Mouse (Mus musculus) CH12.LX (cell line): ENCODE results near the gene Cdc37. TPM values are rescaled to one million over a fixed set of nuclear protein-coding genes. Genes with fewer than 3 reads are reported as not detected.

ENCODE experiments used
- DNase-seq: peaks from one replicate; pipeline ENCODE4 v3.0.0-alpha.2; 2013; ENCODE audit errors: extremely low read depth
- H3K27ac ChIP-seq: 2 replicates; pipeline ENCODE4 v1.5.1; 2012; ENCODE audit warnings: low read depth, mild to moderate bottlenecking, control low read depth, moderate library complexity; ENCODE audit not compliant: insufficient read depth
- H3K27me3 ChIP-seq: replicated peaks from 2 replicates; pipeline ENCODE3; 2012; ENCODE audit warnings: inconsistent platforms
- H3K36me3 ChIP-seq, 2 experiments: replicated peaks in 1 of 2; 2 replicates each; pipeline versions ENCODE3 to v1.6.1; 2012; ENCODE audit warnings: inconsistent platforms in 1 of 2, low read length in 1 of 2, mild to moderate bottlenecking in 1 of 2, mixed read lengths in 1 of 2, moderate library complexity in 1 of 2; ENCODE audit not compliant: control insufficient read depth in 1 of 2, insufficient read depth in 1 of 2
- H3K4me1 ChIP-seq, 2 experiments: 2 replicates each; pipeline ENCODE4 v1.6.1; 2012; ENCODE audit warnings: inconsistent platforms in 1 of 2, moderate library complexity in 1 of 2; ENCODE audit not compliant: insufficient read depth in 2 of 2, control insufficient read depth in 1 of 2
- H3K4me2 ChIP-seq: 2 replicates; pipeline ENCODE4 v1.6.1; 2012; ENCODE audit warnings: low read depth, mild to moderate bottlenecking, control low read depth; ENCODE audit not compliant: poor library complexity, insufficient read depth, severe bottlenecking
- H3K4me3 ChIP-seq, 3 experiments: fragments of 150-350 bp in 1 of 3; sonication (generic) in 1 of 3; replicated peaks in 1 of 3; 2 replicates each; pipeline versions ENCODE3 to v1.5.1; 2011 to 2012; ENCODE audit warnings: low read depth in 2 of 3, low read length in 2 of 3, mild to moderate bottlenecking in 2 of 3, moderate library complexity in 2 of 3, control low read depth in 1 of 3, improper control_type of control experiment in 1 of 3, inconsistent platforms in 1 of 3, mixed read lengths in 1 of 3; ENCODE audit not compliant: poor library complexity in 1 of 3
- H3K79me2 ChIP-seq: replicated peaks from 2 replicates; pipeline ENCODE4 v1.6.1; 2012; ENCODE audit warnings: mild to moderate bottlenecking, moderate library complexity; ENCODE audit not compliant: control insufficient read depth, poor library complexity, insufficient read depth, severe bottlenecking; ENCODE audit errors: extremely low read depth
- H3K9ac ChIP-seq: 2 replicates; pipeline ENCODE4 v1.6.1; 2012; ENCODE audit warnings: low read depth, mild to moderate bottlenecking, control low read depth, moderate library complexity; ENCODE audit not compliant: insufficient read depth
- H3K9me3 ChIP-seq: replicated peaks from 2 replicates; pipeline ENCODE3; 2012; ENCODE audit warnings: low read length, inconsistent platforms, mixed read lengths
- BHLHE40 ChIP-seq: IDR thresholded peaks from 2 replicates; pipeline ENCODE4 v1.6.1; 2011; ENCODE audit warnings: mild to moderate bottlenecking, low read depth, low read length, improper control_type of control experiment
- CHD1 ChIP-seq: IDR thresholded peaks from 2 replicates; pipeline ENCODE4 v1.6.1; 2012; ENCODE audit warnings: low read depth, low read length, improper control_type of control experiment, inconsistent platforms
- CHD2 ChIP-seq: IDR thresholded peaks from 2 replicates; pipeline ENCODE4 v1.6.1; 2011; ENCODE audit warnings: low read length, improper control_type of control experiment
- CTCF ChIP-seq, 2 experiments: IDR thresholded peaks in 1 of 2; conservative IDR thresholded peaks in 1 of 2; 2 replicates each; pipeline ENCODE4 v1.5.1; 2011 to 2012; ENCODE audit warnings: low read depth in 2 of 2, low read length in 2 of 2, improper control_type of control experiment in 1 of 2, inconsistent platforms in 1 of 2, mild to moderate bottlenecking in 1 of 2, moderate library complexity in 1 of 2
- E2F4 ChIP-seq: IDR thresholded peaks from 2 replicates; pipeline ENCODE4 v1.6.1; 2011; ENCODE audit warnings: low read depth, low read length, improper control_type of control experiment; ENCODE audit not compliant: insufficient replicate concordance
- ELF1 ChIP-seq: IDR thresholded peaks from 2 replicates; pipeline ENCODE4 v1.6.1; 2014; ENCODE audit warnings: low read depth, mild to moderate bottlenecking, inconsistent platforms, low read length, improper control_type of control experiment
- EP300 ChIP-seq: IDR thresholded peaks from 2 replicates; pipeline ENCODE4 v1.6.1; 2011; ENCODE audit warnings: low read length, improper control_type of control experiment
- ETS1 ChIP-seq: conservative IDR thresholded peaks from 2 replicates; pipeline ENCODE4 v1.6.1; 2012; ENCODE audit warnings: low read depth, mild to moderate bottlenecking, inconsistent platforms, low read length, improper control_type of control experiment, moderate library complexity
- GABPA ChIP-seq: IDR thresholded peaks from 2 replicates; pipeline ENCODE4 v1.6.1; 2012; ENCODE audit warnings: low read depth, low read length, improper control_type of control experiment, inconsistent platforms; ENCODE audit not compliant: insufficient replicate concordance
- HCFC1 ChIP-seq: IDR thresholded peaks from 2 replicates; pipeline ENCODE4 v1.6.1; 2012; ENCODE audit warnings: low read depth, mild to moderate bottlenecking, inconsistent platforms, low read length, improper control_type of control experiment
- IRF4 ChIP-seq: IDR thresholded peaks from 2 replicates; pipeline ENCODE4 v1.6.1; 2014; ENCODE audit warnings: low read depth, mild to moderate bottlenecking, inconsistent platforms, low read length, improper control_type of control experiment
- JUN ChIP-seq: IDR thresholded peaks from 2 replicates; pipeline ENCODE4 v1.6.1; 2011; ENCODE audit warnings: low read depth, mild to moderate bottlenecking, low read length, improper control_type of control experiment, moderate library complexity; ENCODE audit not compliant: insufficient read depth
- JUND ChIP-seq: conservative IDR thresholded peaks from 2 replicates; pipeline ENCODE4 v1.6.1; 2011; ENCODE audit warnings: low read depth, low read length, improper control_type of control experiment
- KAT2A ChIP-seq: IDR thresholded peaks from 2 replicates; pipeline ENCODE4 v1.6.1; 2012; ENCODE audit warnings: low read length, improper control_type of control experiment, inconsistent platforms; ENCODE audit not compliant: insufficient replicate concordance
- MAFK ChIP-seq: IDR thresholded peaks from 2 replicates; pipeline ENCODE4 v1.6.1; 2011; ENCODE audit warnings: low read length, improper control_type of control experiment; ENCODE audit not compliant: insufficient replicate concordance
- MAX ChIP-seq: IDR thresholded peaks from 2 replicates; pipeline ENCODE4 v1.6.1; 2011; ENCODE audit warnings: low read length, improper control_type of control experiment
- MAZ ChIP-seq: IDR thresholded peaks from 2 replicates; pipeline ENCODE4 v1.6.1; 2012; ENCODE audit warnings: low read depth, mild to moderate bottlenecking, inconsistent platforms, low read length, improper control_type of control experiment, moderate library complexity
- MEF2A ChIP-seq: IDR thresholded peaks from 2 replicates; pipeline ENCODE4 v1.6.1; 2014; ENCODE audit warnings: low read depth, mild to moderate bottlenecking, inconsistent platforms, low read length, improper control_type of control experiment, borderline replicate concordance
- MXI1 ChIP-seq: IDR thresholded peaks from 2 replicates; pipeline ENCODE4 v1.6.1; 2011; ENCODE audit warnings: mild to moderate bottlenecking, low read depth, low read length, improper control_type of control experiment
- MYC ChIP-seq: IDR thresholded peaks from 2 replicates; pipeline ENCODE4 v1.6.1; 2011; ENCODE audit warnings: low read depth, mild to moderate bottlenecking, improper control_type of control experiment, low read length
- NELFE ChIP-seq: IDR thresholded peaks from 2 replicates; pipeline ENCODE4 v1.6.1; 2011; ENCODE audit warnings: low read depth, low read length, improper control_type of control experiment
- NRF1 ChIP-seq: IDR thresholded peaks from 2 replicates; pipeline ENCODE4 v1.6.1; 2014; ENCODE audit warnings: low read depth, mild to moderate bottlenecking, inconsistent platforms, low read length, improper control_type of control experiment, moderate library complexity
- PAX5 ChIP-seq: IDR thresholded peaks from 2 replicates; pipeline ENCODE4 v1.6.1; 2012; ENCODE audit warnings: low read length, inconsistent platforms, mixed read lengths
- POLR2A ChIP-seq: IDR thresholded peaks from 2 replicates; pipeline ENCODE4 v1.6.1; 2011; ENCODE audit warnings: low read depth, mild to moderate bottlenecking, improper control_type of control experiment, low read length
- POLR2AphosphoS2 ChIP-seq: IDR thresholded peaks from 2 replicates; pipeline ENCODE4 v1.6.1; 2011; ENCODE audit warnings: low read depth, low read length, improper control_type of control experiment
- RAD21 ChIP-seq: IDR thresholded peaks from 2 replicates; pipeline ENCODE4 v1.6.1; 2011; ENCODE audit warnings: low read depth, mild to moderate bottlenecking, low read length, improper control_type of control experiment, moderate library complexity
- RCOR1 ChIP-seq: conservative IDR thresholded peaks from 2 replicates; pipeline ENCODE4 v1.6.1; 2012; ENCODE audit warnings: low read depth, mild to moderate bottlenecking, inconsistent platforms, low read length, improper control_type of control experiment
- SIN3A ChIP-seq: IDR thresholded peaks from 2 replicates; pipeline ENCODE4 v1.6.1; 2012; ENCODE audit warnings: low read length, improper control_type of control experiment, inconsistent platforms
- SMC3 ChIP-seq: IDR thresholded peaks from 2 replicates; pipeline ENCODE4 v1.6.1; 2011; ENCODE audit warnings: low read depth, low read length, improper control_type of control experiment
- TBP ChIP-seq: conservative IDR thresholded peaks from 2 replicates; pipeline ENCODE4 v1.6.1; 2011; ENCODE audit warnings: low read depth, low read length, improper control_type of control experiment
- TCF12 ChIP-seq: IDR thresholded peaks from 2 replicates; pipeline ENCODE4 v1.6.1; 2014; ENCODE audit warnings: low read depth, mild to moderate bottlenecking, inconsistent platforms, low read length, improper control_type of control experiment
- UBTF ChIP-seq: IDR thresholded peaks from 2 replicates; pipeline ENCODE4 v1.6.1; 2012; ENCODE audit warnings: low read depth, mild to moderate bottlenecking, inconsistent platforms, low read length, improper control_type of control experiment, moderate library complexity
- USF1 ChIP-seq: IDR thresholded peaks from 2 replicates; pipeline ENCODE4 v1.6.1; 2014; ENCODE audit warnings: low read depth, mild to moderate bottlenecking, inconsistent platforms, low read length, improper control_type of control experiment
- USF2 ChIP-seq: conservative IDR thresholded peaks from 2 replicates; pipeline ENCODE4 v1.6.1; 2011; ENCODE audit warnings: low read depth, low read length, improper control_type of control experiment
- ZC3H11A ChIP-seq: IDR thresholded peaks from 2 replicates; pipeline ENCODE4 v1.6.1; 2012; ENCODE audit warnings: low read depth, mild to moderate bottlenecking, inconsistent platforms, low read length, improper control_type of control experiment
- ZKSCAN1 ChIP-seq: IDR thresholded peaks from 2 replicates; pipeline ENCODE4 v1.6.1; 2012; ENCODE audit warnings: low read depth, inconsistent platforms, low read length, improper control_type of control experiment, borderline replicate concordance
- ZMIZ1 ChIP-seq: IDR thresholded peaks from 2 replicates; pipeline ENCODE4 v1.6.1; 2012; ENCODE audit warnings: low read depth, mild to moderate bottlenecking, inconsistent platforms, low read length, improper control_type of control experiment
- ZNF384 ChIP-seq: IDR thresholded peaks from 2 replicates; pipeline ENCODE4 v1.6.1; 2012; ENCODE audit warnings: low read depth, low read length, improper control_type of control experiment, inconsistent platforms
- dilution Hi-C: fragments of 300-500 bp; cut with MboI; formaldehyde crosslinking; loops from 2 replicates; pipeline ENCODE4 v1.14.3; 2020; ENCODE audit warnings: low sequenced_read_pairs; ENCODE audit not compliant: extremely low pct_unique_long_range_greater_than_20kb, extremely low pct_ligation_motif_present
- in situ Hi-C: fragments of 300-500 bp; cut with MboI; formaldehyde crosslinking; loops from 3 replicates; pipeline ENCODE4 v1.14.3; 2019; ENCODE audit warnings: low sequenced_read_pairs, low pct_ligation_motif_present, low pct_unique_long_range_greater_than_20kb, mixed read lengths
- polyA plus RNA-seq: library from polyadenylated mRNA; unstranded; fragments of >175 nt; gene quantifications from 2 replicates; pipeline ENCODE4 v1.2.1, GENCODE M21; 2012; ENCODE audit warnings: low read depth; ENCODE audit not compliant: insufficient read length
- total RNA-seq, 2 experiments: library from RNA; depleted of rRNA; stranded (reverse); fragments of 300-350 nt in 1 of 2; fragments of >200 nt in 1 of 2; gene quantifications; 2 replicates each; pipeline ENCODE4 v1.2.3; 2012 to 2014

The Cdc37 gene
- total and polyA plus RNA-seq, 3 experiments: 87.2 to 447 (median 230) TPM

GRCm38 (mm10) chr9:21125502-21126258 is 24.1 kb downstream of the Cdc37 start:
- peaks cover 35 to 59% of the 10 kb centered on the region in 2 experiments for H3K4me1 ChIP-seq
- in situ Hi-C loops: loop anchor here (5.0 kb wide), 1 partner anchor 93 kb away; the partner anchor contains the start of gene Icam5
- peak overlapping the region; percentile 90 for H3K27ac ChIP-seq
- no peaks in the 10 kb centered on the region for H3K27me3 ChIP-seq
- TF ChIP-seq RCOR1 (peak; percentile 32; the same call in 1 of the 2 replicates), TBP (0 out of 2 replicates have a peak, but pooled peaks have one; percentile 10), UBTF (no peak), EP300 (peak; percentile 80), JUND (no peak), MXI1 (peak; percentile 83), CHD1 (peak; percentile 88), ETS1 (peak; percentile 41), ZMIZ1 (peak; percentile 44; the same call in 1 of the 2 replicates), TCF12 (peak; percentile 65), MYC (no peak), HCFC1 (0 out of 2 replicates have a peak, but pooled peaks have one; percentile 10), BHLHE40 (no peak), POLR2AphosphoS2 (0 out of 2 replicates have a peak, but pooled peaks have one; percentile 19), USF2 (no peak), ZC3H11A (no peak), E2F4 (no peak), MEF2A (no peak), IRF4 (peak; percentile 74), CHD2 (peak; percentile 51; the same call in 1 of the 2 replicates), JUN (no peak), NRF1 (no peak), ELF1 (peak; percentile 9; the same call in 1 of the 2 replicates), RAD21 (no peak), POLR2A (no peak; the same call in 1 of the 2 replicates), ZKSCAN1 (no peak), NELFE (peak; percentile 24; the same call in 1 of the 2 replicates), PAX5 (no peak), MAX (no peak), CTCF (conservative IDR thresholded peaks at IDR 0.05 in 1 of 2, IDR thresholded peaks at IDR 0.05 in 1 of 2; ENCODE audit: low read depth in 2 of 2, low read length in 2 of 2) (no peak), SIN3A (peak; percentile 90), SMC3 (peak; percentile 1; the same call in 1 of the 2 replicates), KAT2A (0 out of 2 replicates have a peak, but pooled peaks have one; percentile 34), ZNF384 (no peak), GABPA (no peak), MAFK (no peak), MAZ (0 out of 2 replicates have a peak, but pooled peaks have one; percentile 51), USF1 (no peak)
- DNase-seq: peak; percentile 54
- peak overlapping the region; percentile 26 for H3K4me2 ChIP-seq
- H3K4me3 ChIP-seq: no peak overlapping the region
- peaks cover 76 to 84% of the 10 kb centered on the region in 2 experiments for H3K36me3 ChIP-seq
- no peaks in the 10 kb centered on the region for H3K9me3 ChIP-seq
- dilution Hi-C loops: no loop called here
- peaks cover 26% of the 10 kb centered on the region for H3K79me2 ChIP-seq
- H3K9ac ChIP-seq: peak overlapping the region; percentile 37
